In genomic region chr6:115696707-115697215, GRCm38 (mm10) we compare ENCODE assay signal across 28 mouse cellular contexts. TPM values are rescaled to one million over a fixed set of nuclear protein-coding genes. Genes with fewer than 3 reads are reported as not detected.
A peak's percentile ranks its signal among the peaks of the same experiment; 100 is the strongest.
DNase-seq lines count a peak whose midpoint lies in the region; ATAC-seq and TF ChIP-seq lines count a peak whose summit lies in the region.
"Had no signal": no experiment of that assay in that cellular context is flagged by ENCODE, and none has a peak within 500 bp of the region (broad histone marks: within the 10 kb centered on the region; RNA-seq: fewer than 3 reads in every experiment).

No protein-coding gene starts in this region.

- no peak for TF ChIP-seq EP300 in heart, adult 2 months (IDR thresholded peaks at IDR 0.05; ENCODE audit: insufficient read depth, low read depth, low read length)
- no peak for TF ChIP-seq EP300 in heart, postnatal 0 days (IDR thresholded peaks at IDR 0.05; ENCODE audit: low read depth)

- no peak overlapping the region for H3K4me3 ChIP-seq in heart, adult 2 months
- no peak overlapping the region for H3K4me3 ChIP-seq in heart, postnatal 0 days (ENCODE audit: low read depth, low read length)
- H3K4me3 ChIP-seq in heart, embryonic 11.5 days (ENCODE audit: low read depth, low read length): no peak overlapping the region
- no peak overlapping the region for H3K4me3 ChIP-seq in E14TG2a.4 (replicated peaks; ENCODE audit: low read length)
- H3K4me3 ChIP-seq in hindbrain, postnatal 0 days (ENCODE audit: low read length): no peak overlapping the region
- H3K4me3 ChIP-seq: hindbrain, embryonic 13.5 days; limb, embryonic 12.5 days; midbrain, embryonic 12.5 days; myocyte; neural tube, embryonic 13.5 days had no signal

- H3K27ac ChIP-seq in heart, adult 2 months: peak overlapping the region; percentile 94; the same call in 1 of the 2 replicates
- H3K27ac ChIP-seq in heart, postnatal 0 days (ENCODE audit: low read depth): peak overlapping the region; percentile 100
- H3K27ac ChIP-seq in heart, embryonic 11.5 days (ENCODE audit: low read depth, low read length): no peak overlapping the region
- no peak overlapping the region for H3K27ac ChIP-seq in hindbrain, postnatal 0 days
- H3K27ac ChIP-seq: hindbrain, embryonic 13.5 days; limb, embryonic 12.5 days; midbrain, embryonic 12.5 days; neural tube, embryonic 13.5 days had no signal

- peak; percentile 19; the same call in 1 of the 2 replicates for TF ChIP-seq CTCF in heart, adult 2 months (IDR thresholded peaks at IDR 0.05)
- no peak for TF ChIP-seq CTCF in heart, postnatal 0 days (IDR thresholded peaks at IDR 0.05; ENCODE audit: low read depth)
- TF ChIP-seq CTCF in E14TG2a.4 (conservative IDR thresholded peaks at IDR 0.05; ENCODE audit: low read length): peak; percentile 55
- no peak for TF ChIP-seq CTCF in hindbrain, postnatal 0 days (IDR thresholded peaks at IDR 0.05; ENCODE audit: low read depth)

- WGBS in heart, adult 2 months: 92% methylated on average over 7 of the region's 7 CpGs
- WGBS in heart, postnatal 0 days: 87% methylated on average over 7 of the region's 7 CpGs
- 76% methylated on average over 7 of the region's 7 CpGs for WGBS in heart, embryonic 11.5 days (ENCODE audit: insufficient replicate concordance)
- 90% methylated on average over 7 of the region's 7 CpGs for WGBS in hindbrain, postnatal 0 days

- intact Hi-C loops in heart, adult 2 months (cut with DNase I): loop anchor here (5.0 kb wide), 1 partner anchor 76 kb away; the partner anchor contains the start of gene Cand2

- no peaks in the 10 kb centered on the region for H3K27me3 ChIP-seq in heart, adult 2 months (ENCODE audit: control insufficient read depth, insufficient read depth, low read length)
- no peaks in the 10 kb centered on the region for H3K27me3 ChIP-seq in heart, postnatal 0 days (ENCODE audit: control insufficient read depth, insufficient read depth, low read length)
- H3K27me3 ChIP-seq in heart, embryonic 11.5 days (ENCODE audit: control insufficient read depth, insufficient read depth, low read length): no peaks in the 10 kb centered on the region
- H3K27me3 ChIP-seq in E14TG2a.4 (ENCODE audit: insufficient read depth, low read length): 0 out of 2 replicates have a peak, but pooled peaks cover 5% of the 10 kb centered on the region
- no peaks in the 10 kb centered on the region for H3K27me3 ChIP-seq in hindbrain, postnatal 0 days (ENCODE audit: insufficient read depth, low read length)
- H3K27me3 ChIP-seq: hindbrain, embryonic 13.5 days; limb, embryonic 12.5 days; midbrain, embryonic 12.5 days; neural tube, embryonic 13.5 days had no signal

- no peaks in the 10 kb centered on the region for H3K36me3 ChIP-seq in heart, adult 2 months (ENCODE audit: control insufficient read depth, insufficient read depth, low read length)
- H3K36me3 ChIP-seq in heart, postnatal 0 days (replicated peaks; ENCODE audit: control insufficient read depth, insufficient read depth, low read length): no peaks in the 10 kb centered on the region
- no peaks in the 10 kb centered on the region for H3K36me3 ChIP-seq in heart, embryonic 11.5 days (ENCODE audit: control insufficient read depth, insufficient read depth, low read length)
- H3K36me3 ChIP-seq in E14TG2a.4 (ENCODE audit: insufficient read depth, low read length): no peaks in the 10 kb centered on the region
- H3K36me3 ChIP-seq in hindbrain, postnatal 0 days (ENCODE audit: insufficient read depth, low read length): no peaks in the 10 kb centered on the region
- H3K36me3 ChIP-seq: G1E; hindbrain, embryonic 13.5 days; limb, embryonic 12.5 days; midbrain, embryonic 12.5 days; neural tube, embryonic 13.5 days had no signal

- peaks cover 8% of the 10 kb centered on the region for H3K4me1 ChIP-seq in heart, adult 2 months (ENCODE audit: control insufficient read depth, insufficient read depth, low read length)
- H3K4me1 ChIP-seq in heart, postnatal 0 days (ENCODE audit: control insufficient read depth, insufficient read depth): peaks cover 20% of the 10 kb centered on the region
- peaks cover 18% of the 10 kb centered on the region for H3K4me1 ChIP-seq in heart, embryonic 11.5 days (ENCODE audit: control insufficient read depth, insufficient read depth, low read length)
- peaks cover 64% of the 10 kb centered on the region for H3K4me1 ChIP-seq in E14TG2a.4 (replicated peaks; ENCODE audit: low read depth, low read length)
- no peaks in the 10 kb centered on the region; the same call in 1 of the 2 replicates for H3K4me1 ChIP-seq in hindbrain, postnatal 0 days (ENCODE audit: insufficient read depth, low read length)
- H3K4me1 ChIP-seq: hindbrain, embryonic 13.5 days; midbrain, embryonic 12.5 days had no signal

- H3K9me3 ChIP-seq in heart, postnatal 0 days (replicated peaks; ENCODE audit: control insufficient read depth, low read length): no peaks in the 10 kb centered on the region
- no peaks in the 10 kb centered on the region for H3K9me3 ChIP-seq in heart, embryonic 11.5 days (replicated peaks; ENCODE audit: control insufficient read depth, low read length)
- H3K9me3 ChIP-seq in E14TG2a.4 (ENCODE audit: low read length): no peaks in the 10 kb centered on the region
- no peaks in the 10 kb centered on the region for H3K9me3 ChIP-seq in hindbrain, postnatal 0 days (ENCODE audit: low read length)
- H3K9me3 ChIP-seq: G1E; hindbrain, embryonic 13.5 days; limb, embryonic 12.5 days; midbrain, embryonic 12.5 days; neural tube, embryonic 13.5 days had no signal

- TF ChIP-seq POLR2A in heart, adult 2 months (IDR thresholded peaks at IDR 0.05; ENCODE audit: insufficient read depth, low read depth, low read length): no peak

- no peaks in the 10 kb centered on the region for H3K79me2 ChIP-seq in heart, adult 2 months (replicated peaks; ENCODE audit: control insufficient read depth, insufficient read depth, low read length)

- no peak overlapping the region for H3K9ac ChIP-seq in heart, adult 2 months (ENCODE audit: low read depth, low read length)
- H3K9ac ChIP-seq in heart, postnatal 0 days (replicated peaks; ENCODE audit: low read depth, low read length): no peak overlapping the region
- no peak overlapping the region for H3K9ac ChIP-seq in heart, embryonic 11.5 days (ENCODE audit: low read depth, low read length)
- H3K9ac ChIP-seq in hindbrain, postnatal 0 days (replicated peaks; ENCODE audit: low read length): no peak overlapping the region
- H3K9ac ChIP-seq: hindbrain, embryonic 13.5 days; limb, embryonic 12.5 days; liver, postnatal 0 days; midbrain, embryonic 12.5 days; neural tube, embryonic 13.5 days had no signal

- ATAC-seq in heart, postnatal 0 days (ENCODE audit: insufficient read depth, low read depth): no peak
- ATAC-seq in heart, embryonic 11.5 days (replicated peaks; ENCODE audit: insufficient number of reproducible peaks, low FRiP score, low TSS enrichment): no peak
- no peak for ATAC-seq in megakaryocyte-erythroid progenitor cell, adult 5-6 weeks (replicated peaks; ENCODE audit: low FRiP score, low TSS enrichment, poor library complexity, severe bottlenecking)
- no peak for ATAC-seq in hindbrain, postnatal 0 days
- ATAC-seq: forebrain, embryonic 14.5 days; liver, postnatal 0 days had no signal

- DNase-seq in heart, adult 2 months: no peak
- no peak for DNase-seq in heart, adult 8-10 months (ENCODE audit: low spot score)
- DNase-seq in heart, postnatal 0 days (ENCODE audit: low spot score): no peak
- DNase-seq in WW6 (ENCODE audit: low read depth, low spot score): peak; percentile 80
- DNase-seq in hindbrain, postnatal 0 days (ENCODE audit: low spot score): no peak
- DNase-seq: adrenal gland, adult 2 months; cerebellum, adult 8-10 months; cerebellum, postnatal 25 days; gastrocnemius, postnatal 25 days; heart, adult 18-20 months; heart, postnatal 4 days; kidney, adult 9 months; kidney, postnatal 10 days; liver, postnatal 0 days; lung, postnatal 10 days; right cerebral cortex, postnatal 4 days; thymus, adult 2 months; thymus, postnatal 36 days had no signal

- no peak overlapping the region for H3K4me2 ChIP-seq in heart, postnatal 0 days (ENCODE audit: low read depth, low read length)
- no peak overlapping the region for H3K4me2 ChIP-seq in heart, embryonic 11.5 days
- H3K4me2 ChIP-seq in hindbrain, postnatal 0 days (ENCODE audit: low read depth, low read length): no peak overlapping the region
- H3K4me2 ChIP-seq: hindbrain, embryonic 13.5 days; limb, embryonic 12.5 days; midbrain, embryonic 12.5 days; neural tube, embryonic 13.5 days had no signal

RNA-seq across cellular contexts. Expression of gene Raf1, which starts 20.3 kb away (rescaled TPM):
- total RNA-seq in heart, adult 2 months (2021): 100 to 1,000 TPM; 103 to 109 TPM
- polyA plus RNA-seq in heart, adult 2 months (2012; rRNA removed): 145 and 186 TPM in 2 replicates
- 100 to 1,000 TPM in 3 of 4 experiments, 10 to 100 TPM in 1; 97.6 to 104 (median 102) TPM for total RNA-seq in heart, adult 8-10 months (2022)
- total RNA-seq in heart, postnatal 0 days (2014; rRNA removed; ENCODE audit: low replicate concordance): 182 and 204 TPM in 2 replicates
- 72.3 and 80.6 TPM in 2 replicates for polyA plus RNA-seq in heart, postnatal 0 days (2015; fragmentation: Nextera tagmentation; extraction: Ambion mirVana)
- 96.3 and 107 TPM in 2 replicates for polyA plus RNA-seq in heart, embryonic 11.5 days (2014; fragmentation: Nextera tagmentation; extraction: Ambion mirVana)
- total RNA-seq in megakaryocyte-erythroid progenitor cell, adult 5-6 weeks (2014; fragmentation: Nextera tagmentation): 112 and 136 TPM in 2 replicates
- 68.6 and 77.5 TPM in 2 replicates for total RNA-seq in megakaryocyte-erythroid progenitor cell, adult 5-6 weeks (2017)
- total RNA-seq in hindbrain, postnatal 0 days (2014; rRNA removed): 204 and 218 TPM in 2 replicates
- polyA plus RNA-seq in hindbrain, postnatal 0 days (2015; fragmentation: Nextera tagmentation; extraction: Ambion mirVana): 86.1 and 90.5 TPM in 2 replicates

Comparison
In these comparisons a context has a peak if more than half of its experiments do, and no peak if none do; other contexts are left out.
1. H3K27ac ChIP-seq: peak in heart, adult 2 months (single experiment) and heart, postnatal 0 days (single experiment); none in heart, embryonic 11.5 days (single experiment) and hindbrain, postnatal 0 days (single experiment).
2. CTCF ChIP-seq: peak in heart, adult 2 months (single experiment) and E14TG2a.4 (single experiment); none in heart, postnatal 0 days (single experiment) and hindbrain, postnatal 0 days (single experiment).